Mouse (Mus musculus): ENCODE results near the gene Pdzd11.

Gene Pdzd11

DNA sequence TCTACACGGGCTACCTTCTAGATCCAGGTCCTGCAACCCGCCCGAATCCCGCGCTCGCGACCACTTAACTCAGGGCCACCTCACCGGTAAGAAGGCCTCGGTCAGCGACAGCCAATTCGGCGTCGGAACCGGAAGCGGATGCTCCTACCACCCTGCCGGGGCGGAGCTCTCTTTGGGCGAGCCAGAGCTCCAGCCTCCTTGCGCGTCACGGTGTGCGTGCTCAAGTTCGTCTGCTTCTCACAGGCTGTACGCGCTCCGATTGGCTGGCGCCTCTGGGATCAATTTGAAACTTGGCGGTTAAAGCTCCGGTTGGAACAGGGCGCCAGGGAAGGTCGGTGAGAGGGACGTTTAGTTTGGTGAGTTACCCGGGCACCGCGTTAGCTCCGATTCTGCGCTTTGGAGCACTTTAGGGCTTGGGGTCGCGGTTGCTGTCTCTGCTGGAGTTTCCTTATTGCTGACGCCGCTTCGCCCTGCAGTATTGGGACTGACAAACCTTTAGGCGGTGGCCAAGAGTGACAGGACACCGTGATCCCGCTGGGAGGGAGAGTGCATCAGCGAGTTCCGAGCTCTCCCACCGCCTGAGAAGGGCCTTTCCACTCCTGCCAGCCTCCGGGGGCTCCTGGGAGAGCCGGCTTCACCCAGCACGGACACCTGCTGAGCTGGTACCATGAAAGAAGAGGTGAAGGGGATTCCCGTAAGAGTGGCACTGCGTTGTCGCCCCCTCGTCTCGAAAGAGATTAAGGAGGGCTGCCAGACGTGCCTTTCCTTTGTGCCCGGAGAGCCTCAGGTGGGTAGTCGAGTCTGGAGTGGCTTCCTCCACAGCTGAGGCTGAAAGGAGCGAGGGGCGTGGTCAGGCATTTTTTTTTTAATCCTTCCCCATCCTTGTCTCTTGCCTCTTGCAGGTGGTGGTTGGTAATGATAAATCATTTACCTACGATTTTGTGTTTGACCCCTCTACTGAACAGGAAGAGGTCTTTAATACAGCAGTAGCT is at the start of gene Pdzd11:
TSS of gene Pdzd11 (minus strand) at position 767 of the 992 bp plus-strand sequence.
- DNase-seq (ENCODE audit: low read depth, low spot score): peak; percentile 90

DNA sequence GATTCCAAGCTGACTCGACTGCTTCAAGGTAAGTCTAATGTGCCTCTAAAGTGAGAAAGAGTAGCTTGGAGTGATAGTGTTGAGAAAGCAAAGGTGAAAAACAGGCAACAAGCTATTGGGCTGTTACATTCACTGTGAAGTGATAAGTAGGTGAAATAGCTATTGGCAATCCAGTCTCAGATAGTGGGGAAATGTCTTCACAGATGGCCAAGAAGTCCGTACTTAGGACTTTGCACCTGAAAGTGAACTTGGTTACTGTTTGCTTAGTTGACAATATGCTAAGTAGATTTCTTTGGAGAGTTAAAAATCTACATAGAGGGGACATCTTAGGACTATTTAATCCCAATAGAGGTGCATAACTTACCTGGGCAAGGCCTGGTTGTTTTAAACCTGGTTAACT is 38.5 kb upstream of the Pdzd11 start:
- DNase-seq (ENCODE audit: low read depth, low spot score): no peak

- DNase-seq (ENCODE audit: low read depth, low spot score): no peak
Measured at GRCm38 (mm10) chrX:100652848-100653247, 26.5 kb upstream of the Pdzd11 start.

DNA sequence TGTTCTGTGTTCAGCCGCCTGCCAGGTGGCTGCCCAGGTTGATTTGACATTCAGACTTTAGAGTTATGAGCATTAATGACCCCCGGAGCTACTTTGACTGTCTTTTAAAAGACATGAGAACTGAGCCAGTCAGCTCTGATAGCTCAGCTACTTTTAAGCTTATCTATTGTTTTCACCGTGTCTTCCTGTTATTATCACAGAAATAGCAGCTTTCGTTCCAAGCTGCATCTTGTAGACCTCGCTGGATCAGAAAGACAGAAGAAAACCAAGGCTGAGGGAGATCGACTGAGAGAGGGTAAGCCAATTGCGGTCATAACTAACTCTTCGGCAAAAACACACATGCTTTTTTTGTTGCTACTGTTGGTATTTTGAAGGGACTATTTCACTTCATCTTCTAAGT is 12.1 kb upstream of the Pdzd11 start:
- DNase-seq (ENCODE audit: low read depth, low spot score): no peak

DNA sequence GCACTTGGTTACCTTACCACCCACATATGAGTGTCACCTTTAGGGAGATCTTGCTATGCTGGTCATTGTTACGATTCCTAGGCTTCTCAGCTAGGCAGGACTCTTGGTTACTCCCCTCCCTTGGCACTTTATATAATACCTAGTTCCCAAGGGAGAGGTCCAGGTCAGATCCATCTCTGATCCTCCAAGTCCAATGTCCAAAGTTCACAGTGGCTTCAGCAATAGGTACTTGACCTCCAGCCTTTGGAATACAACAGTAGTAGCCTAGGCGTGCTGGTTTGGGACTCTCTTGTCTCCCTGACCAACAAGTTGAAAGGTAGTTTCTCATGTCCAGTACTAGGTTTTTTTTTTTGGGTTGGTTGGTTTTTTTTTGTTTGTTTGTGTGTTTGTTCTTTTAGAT is 2.7 kb upstream of the Pdzd11 start:
- no peak for DNase-seq (ENCODE audit: low read depth, low spot score)

GRCm38 (mm10) chrX:100625546-100625801 is 894 bp downstream of the Pdzd11 start, which contains the start of gene Kif4:
TSS of gene Kif4 (plus strand) at chrX:100625737.
- no peak for DNase-seq (ENCODE audit: low read depth, low spot score)

DNA sequence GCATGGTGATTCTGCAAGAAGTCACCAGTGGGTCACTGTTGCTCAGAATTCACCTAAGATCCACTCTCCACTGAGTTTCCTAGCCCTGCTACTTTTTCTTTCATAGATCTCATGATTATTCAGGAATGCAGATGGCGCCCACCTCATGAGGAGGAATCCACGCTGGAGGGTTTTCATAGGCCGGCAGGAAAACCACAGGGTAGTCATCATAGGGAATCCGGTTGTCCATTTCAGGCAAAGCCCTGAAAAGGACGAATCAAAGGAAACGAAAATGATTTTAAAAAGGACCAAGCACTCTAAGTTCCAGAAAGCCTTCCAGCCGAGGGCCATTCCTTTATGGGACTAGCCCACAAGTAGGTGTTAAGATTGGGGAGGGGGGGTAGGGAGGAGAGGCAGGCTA is 1.2 kb downstream of the Pdzd11 start:
- peak; percentile 3 for DNase-seq (ENCODE audit: low read depth, low spot score)

DNA sequence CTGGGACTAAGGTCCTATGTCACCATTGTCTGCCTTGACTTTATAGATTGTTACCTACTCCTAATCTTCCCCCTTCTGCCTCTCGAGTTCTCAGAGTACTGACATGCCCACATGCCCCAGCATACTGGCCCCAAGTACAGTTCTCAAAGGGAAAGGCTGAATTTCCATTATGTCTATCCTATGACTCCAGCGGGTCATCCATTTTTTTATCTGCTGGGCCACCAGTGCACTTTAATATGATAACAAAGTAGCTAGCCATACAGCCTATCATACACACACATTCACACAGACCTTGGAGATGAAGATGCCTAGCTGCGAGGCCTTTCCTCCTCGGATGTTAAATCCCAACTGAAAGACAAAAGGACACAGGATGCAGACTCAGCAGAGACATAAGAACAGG is 2.1 kb downstream of the Pdzd11 start:
- DNase-seq (ENCODE audit: low read depth, low spot score): no peak

DNA sequence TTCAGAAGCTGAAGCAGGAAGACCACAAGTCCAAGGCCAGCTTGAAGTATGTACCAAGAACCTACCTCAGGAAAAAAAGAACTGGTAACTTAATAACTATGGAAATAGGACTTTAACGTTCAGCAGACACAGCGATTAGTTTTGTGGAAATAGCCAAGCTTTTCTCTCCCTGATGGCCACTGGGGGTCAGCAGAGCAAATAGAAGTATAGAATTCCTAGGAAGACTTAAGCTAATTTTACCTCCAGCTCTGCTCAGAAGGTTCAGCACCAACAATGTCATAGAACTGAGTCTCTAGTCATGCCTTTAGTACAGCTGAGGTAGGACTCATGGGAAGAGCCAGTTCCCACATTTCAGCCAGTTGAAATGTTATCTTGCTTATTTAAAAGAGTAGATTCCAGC is 5.0 kb downstream of the Pdzd11 start:
- DNase-seq (ENCODE audit: low read depth, low spot score): no peak

DNA sequence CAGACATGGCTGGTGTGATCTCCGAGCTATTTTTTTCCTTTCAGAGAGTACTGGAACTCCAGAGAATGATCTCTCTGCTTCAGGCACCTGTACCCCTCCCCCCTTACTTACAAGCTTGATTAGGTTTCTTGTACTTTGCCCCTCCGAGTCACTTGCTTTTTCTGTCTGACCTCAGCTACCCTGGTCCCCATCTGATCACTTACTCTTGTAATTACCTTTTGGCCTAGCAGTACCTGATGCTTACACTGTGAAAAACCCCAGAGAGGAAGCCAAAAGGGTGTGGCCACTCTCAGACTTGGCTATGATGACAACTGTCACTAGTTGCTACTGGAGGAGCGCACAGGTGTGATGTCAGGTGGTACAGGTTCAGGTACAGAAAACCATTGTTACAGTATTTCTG is 7.9 kb downstream of the Pdzd11 start:
- no peak for DNase-seq (ENCODE audit: low read depth, low spot score)

DNA sequence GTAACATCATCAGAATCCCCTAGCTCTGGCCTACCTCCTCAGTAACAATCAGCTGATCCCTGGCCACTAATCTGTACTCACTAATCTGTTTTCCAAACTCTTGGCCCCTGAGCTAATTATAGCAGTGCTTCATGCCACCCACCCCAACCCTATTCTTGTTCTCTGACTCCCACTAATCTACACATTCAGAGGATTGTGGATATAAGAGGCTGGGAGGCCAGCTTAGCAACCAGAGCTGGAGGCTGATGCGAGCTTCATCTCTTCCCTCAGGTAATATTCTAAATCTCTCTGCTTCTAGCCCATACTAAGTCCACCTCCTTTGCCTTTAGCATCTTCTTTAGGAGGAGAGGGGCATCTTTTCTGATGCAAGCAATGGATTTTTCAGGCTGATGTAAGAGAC is 21.1 kb downstream of the Pdzd11 start, which contains the start of gene Arr3:
TSS of gene Arr3 (plus strand) at position 184 of the 400 bp plus-strand sequence.
- DNase-seq (ENCODE audit: low read depth, low spot score): no peak

DNA sequence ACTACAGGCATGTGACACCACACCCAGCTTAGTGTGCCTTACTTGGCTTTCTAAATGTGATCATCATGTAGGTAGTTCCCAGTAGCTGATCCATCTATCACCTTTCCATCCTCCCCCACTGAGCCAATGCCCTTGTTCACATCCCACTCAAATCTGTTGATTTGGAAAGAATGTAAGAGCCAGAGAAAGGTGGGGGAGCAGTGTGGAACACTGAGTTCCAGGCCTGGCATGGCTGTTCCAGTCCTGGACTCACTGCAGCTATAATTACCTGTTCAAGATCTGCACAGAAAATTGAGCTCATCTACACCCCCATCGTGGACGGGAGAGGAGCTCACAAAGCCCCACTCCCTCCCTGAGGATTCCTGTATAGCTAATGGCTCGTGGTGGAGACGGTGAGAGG is 26.6 kb downstream of the Pdzd11 start:
- no peak for DNase-seq (ENCODE audit: low read depth, low spot score)

- DNase-seq (ENCODE audit: low read depth, low spot score): peak; percentile 17
Measured at GRCm38 (mm10) chrX:100597439-100597838, 28.9 kb downstream of the Pdzd11 start.

- no peak for DNase-seq (ENCODE audit: low read depth, low spot score)
Measured at GRCm38 (mm10) chrX:100594791-100595190, 31.6 kb downstream of the Pdzd11 start, which contains the start of gene P2ry4. TSS of gene P2ry4 (minus strand) at chrX:100594869.
